Mouse (Mus musculus) right cerebral cortex, postnatal 14 days (tissue): ENCODE results near the gene Gm14085.
"Not testable (repeated sequence)": the region's sequence is repeated elsewhere in the genome, so short reads cannot be mapped to it uniquely, and the experiment has no call there.

Experiments used
- DNase-seq: peaks from one replicate; pipeline ENCODE4 v3.0.0; 2022

The Gm14085 gene

DNA sequence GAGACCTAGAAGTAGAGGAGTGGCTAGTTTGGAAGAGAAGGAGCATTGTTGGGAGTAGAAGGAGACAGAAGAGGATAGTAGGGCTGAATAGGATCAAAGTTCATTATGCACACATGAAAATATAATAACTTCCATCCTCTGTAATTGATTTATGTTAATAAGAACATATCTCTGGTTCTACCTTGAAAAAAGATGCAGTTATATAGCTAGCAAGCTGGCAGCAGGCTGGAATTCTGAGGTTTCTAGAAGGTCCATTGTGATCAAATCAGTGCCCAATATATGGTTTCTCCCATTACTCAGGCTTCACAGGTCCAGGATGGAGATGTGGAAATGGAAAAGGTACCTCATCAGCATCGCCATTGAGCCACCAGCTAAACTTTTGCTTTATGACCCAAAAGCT lies at the start of gene Gm14085:
Gene Gm14085 (plus strand): TSS at position 301 of the 400 bp plus-strand sequence.
- no peak for DNase-seq

DNA sequence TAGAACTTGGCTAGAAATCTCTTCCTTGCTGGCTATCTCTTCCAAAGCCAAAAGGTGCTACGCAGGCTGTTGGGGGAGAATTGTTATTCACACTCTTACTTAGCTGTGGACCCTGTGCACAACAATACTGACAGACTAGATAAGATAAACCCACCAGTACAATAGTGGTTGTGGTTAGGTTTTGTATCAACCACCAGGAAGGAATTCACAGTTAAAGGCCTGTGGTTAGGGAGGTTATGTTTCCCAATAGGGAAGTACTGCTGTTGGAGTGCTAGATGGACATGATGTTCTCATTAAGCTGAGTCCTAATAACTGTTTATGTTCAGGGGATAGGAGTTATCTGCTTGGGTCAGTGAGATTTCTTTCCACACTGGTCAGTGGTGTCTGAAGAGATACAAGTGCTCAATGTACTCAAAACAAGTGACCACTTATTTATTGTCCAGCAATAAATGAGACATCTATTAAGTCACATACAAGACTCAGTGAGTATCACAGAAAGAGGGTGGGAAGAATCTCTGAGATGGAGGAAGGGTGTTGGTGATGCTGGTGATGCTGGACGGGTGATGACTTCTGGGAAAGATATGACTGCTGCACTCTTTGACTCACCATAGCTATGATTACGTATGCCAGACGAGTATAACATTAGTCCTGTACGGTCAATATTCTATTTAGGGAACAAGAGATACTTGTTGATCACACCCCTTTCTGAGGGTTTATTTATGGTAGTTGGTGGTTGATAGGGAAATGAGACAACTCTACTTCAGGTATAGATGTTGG lies 45.8 kb upstream of the Gm14085 start:
- not testable (repeated sequence) for DNase-seq

DNA sequence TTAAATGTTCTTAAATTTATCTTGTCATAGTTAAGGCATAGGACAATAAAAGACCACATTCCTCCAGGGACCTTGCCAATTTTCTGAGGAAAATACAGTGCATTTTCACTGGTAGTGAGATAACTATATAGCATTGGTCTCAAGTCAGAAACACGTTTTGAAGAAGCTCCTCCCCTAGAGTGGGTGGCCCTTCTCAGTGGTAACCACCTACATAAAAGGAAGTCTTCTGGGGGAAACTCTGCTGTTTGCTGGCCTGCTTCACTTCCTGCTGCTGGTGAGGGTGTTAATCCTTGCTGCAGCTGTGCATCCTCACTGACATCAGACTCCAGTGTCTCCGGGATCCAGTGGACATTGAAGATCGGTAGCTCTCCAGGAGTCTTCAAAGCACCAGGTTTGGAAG lies 44.2 kb upstream of the Gm14085 start:
- DNase-seq: not testable (repeated sequence)

DNA sequence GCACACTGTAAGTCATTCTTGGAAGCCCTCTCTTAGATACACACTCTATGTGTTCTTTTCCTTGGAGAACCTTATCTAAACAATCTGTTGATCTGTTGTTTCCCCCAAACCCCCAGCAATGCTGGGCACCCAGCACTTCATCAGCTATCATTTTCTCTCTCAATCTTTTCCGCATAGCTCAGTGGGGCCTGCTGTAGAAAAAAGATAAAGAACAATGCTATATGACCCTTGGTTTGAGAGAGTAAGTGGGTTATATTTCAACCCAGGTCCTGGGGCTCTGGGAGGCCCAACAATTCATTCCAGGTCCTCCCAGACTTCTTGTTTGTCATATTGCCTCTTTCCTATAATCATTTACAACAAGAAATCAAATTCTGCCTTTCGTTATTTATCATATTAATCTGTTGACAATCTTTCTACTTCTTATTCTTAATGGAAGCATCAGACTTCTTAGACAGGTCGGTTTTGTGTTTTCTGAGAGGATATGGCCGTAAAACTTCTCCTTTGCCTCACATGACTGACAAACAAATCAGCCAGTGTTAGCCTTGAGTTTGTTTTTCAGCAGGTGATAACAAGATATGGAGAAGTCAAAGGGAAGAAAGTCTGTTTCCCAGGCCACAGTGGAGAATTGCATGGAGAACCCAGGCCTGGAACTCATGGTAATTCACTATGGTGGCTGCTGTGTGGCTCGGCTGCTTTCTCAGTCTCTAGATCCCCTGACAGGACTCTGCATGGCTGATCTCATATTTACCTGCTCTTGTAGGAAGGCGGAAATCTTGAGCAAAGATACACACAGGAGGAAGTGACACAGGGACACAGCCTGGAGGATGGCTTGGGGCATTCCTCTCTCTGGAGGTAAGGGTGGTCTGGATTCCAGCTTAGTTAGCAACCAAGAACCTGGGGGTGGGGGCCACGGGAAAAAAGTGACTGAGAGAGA lies 43.5 kb upstream of the Gm14085 start:
- DNase-seq: no peak

DNA sequence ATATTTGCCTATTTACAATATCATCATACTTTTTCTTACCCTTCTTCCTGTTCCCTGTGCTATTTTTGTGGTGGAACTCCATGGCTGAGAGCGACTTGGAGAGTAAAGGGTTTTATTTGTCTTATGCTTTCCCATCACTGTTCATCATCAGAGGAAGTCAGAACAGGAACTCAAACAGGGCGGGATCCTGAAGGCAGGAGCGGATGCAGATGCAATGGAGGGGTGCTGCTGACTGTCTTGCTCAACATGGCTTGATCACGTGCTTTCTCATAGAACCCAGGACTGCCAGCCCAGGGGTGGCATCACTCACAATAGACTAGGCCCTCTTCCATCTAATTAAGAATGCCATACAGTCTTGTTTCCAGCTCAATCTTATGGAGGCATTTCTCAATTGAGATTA lies 34.4 kb upstream of the Gm14085 start:
- no peak for DNase-seq

DNA sequence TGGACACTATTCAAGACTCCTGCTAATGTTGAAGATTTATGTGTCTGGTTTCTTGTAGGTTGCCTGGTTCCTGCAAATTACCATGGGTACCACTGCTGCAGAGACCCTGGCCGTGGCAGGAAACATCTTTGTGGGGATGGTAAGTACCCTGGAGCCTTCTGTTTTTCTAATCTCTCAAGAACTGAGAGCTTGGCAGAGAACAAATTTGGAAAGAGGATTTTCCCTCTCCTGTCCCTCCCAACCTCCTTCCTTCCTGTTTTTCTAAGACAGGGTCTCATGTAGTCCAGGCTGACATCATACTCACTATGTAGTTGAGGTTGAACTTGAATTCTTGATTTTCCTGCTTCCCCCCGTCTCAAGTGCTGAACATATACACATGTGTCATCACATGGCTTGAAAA lies 32.3 kb upstream of the Gm14085 start:
- no peak for DNase-seq

DNA sequence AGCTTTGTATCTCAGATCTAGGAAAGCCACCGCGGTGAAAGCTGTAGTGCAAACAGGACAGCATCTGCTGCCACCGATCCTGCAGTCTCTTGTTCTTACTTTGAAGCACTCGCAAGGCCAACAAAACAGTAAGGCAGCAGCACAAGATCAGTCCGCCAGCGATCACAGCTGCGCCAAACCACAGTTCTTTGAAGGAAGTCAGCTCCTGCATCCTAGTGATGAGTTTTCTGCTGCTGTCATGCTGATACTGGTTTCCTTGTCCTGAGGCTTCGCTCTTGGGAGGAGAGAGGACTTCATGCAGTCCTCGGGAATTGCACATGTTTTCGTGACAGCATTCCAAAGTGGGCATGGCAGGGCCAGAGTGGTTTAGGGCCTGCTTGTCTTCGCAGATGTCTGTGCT lies 17.8 kb upstream of the Gm14085 start:
- DNase-seq: no peak

DNA sequence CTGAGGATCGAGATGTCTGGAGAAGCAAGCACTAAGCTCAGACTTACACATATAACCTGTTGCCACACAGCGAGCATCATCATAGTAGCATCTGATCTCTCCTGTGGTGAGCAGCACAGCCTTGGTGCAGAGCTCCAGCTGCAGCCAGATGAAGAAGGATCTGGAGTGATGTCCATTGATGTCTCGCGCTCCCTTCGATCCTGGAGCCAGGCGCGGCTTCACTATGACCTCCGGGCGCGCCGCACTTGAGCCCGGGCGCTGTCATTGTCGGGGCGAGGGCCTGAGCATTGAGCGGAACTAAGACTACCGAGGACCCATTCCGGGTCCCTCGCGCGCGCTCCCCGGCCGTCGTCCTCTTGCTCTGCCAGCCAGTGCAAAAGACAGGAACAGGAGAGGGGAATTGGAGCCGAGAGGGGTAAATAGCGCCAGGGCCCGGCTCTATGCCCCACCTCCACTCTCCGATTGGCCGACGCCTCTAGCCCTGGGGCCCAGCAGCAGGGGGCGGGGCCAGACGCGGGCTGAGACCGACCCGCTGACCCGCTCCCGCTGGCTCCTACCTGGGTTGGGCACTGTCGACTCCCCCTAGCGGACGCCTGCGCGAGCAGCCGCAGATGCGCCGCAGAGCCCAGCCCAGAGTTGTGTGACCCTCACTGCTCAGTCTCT lies 17.3 kb upstream of the Gm14085 start:
- peak; percentile 85 for DNase-seq

DNA sequence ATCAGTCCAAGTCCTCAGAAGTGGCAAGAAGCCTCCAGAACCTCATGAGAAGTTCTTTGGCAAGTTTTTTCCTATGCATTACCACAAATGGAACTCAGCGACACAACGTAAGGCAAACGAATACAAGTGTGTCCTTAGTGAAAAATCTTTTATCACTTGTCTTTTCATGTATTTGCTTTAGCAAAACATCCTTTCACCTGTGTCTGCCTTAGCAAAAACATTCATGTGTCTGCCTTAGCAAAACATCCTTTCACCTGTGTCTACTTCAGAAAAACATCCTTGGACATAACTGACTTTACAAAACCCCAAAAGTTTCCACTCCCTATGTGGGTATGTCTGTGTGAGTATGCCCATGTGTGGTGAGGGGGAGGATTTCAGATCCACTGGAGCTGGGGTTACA lies 15.5 kb upstream of the Gm14085 start:
- DNase-seq: no peak

DNA sequence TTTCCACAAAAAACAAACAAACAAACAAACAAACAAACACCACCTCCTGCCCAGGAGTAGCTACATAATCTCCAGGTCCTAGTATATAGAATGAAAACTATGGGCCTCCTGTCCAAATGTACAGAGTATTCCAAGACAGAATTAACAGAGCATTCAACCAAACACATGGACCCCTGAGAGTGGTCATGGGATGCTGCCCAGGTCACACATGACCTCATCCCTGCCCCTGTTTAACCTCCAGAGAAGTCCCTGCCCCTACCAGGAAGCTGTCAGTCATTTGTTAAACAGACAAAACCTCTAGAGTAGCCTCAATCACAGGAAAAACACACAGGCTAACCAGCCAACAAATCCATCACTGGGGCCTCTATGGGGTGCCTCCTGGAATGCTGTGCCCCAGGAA lies 8.2 kb upstream of the Gm14085 start:
- no peak for DNase-seq

DNA sequence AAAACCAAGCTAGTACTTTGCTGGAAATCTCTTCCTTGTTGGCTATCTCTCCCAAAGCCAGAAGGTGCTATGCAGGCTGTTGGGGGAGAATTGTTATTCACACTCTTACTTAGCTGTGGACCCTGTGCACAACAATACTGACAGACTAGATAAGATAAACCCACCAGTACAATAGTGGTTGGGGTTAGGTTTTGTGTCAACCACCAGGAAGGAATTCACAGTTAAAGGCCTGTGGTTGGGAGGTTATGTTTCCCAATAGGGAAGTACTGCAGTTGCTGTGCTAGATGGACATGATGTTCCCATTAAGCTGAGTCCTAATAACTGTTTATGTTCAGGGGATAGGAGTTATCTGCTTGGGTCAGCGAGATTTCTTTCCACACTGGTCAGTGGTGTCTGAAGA lies 954 bp upstream of the Gm14085 start:
- not testable (repeated sequence) for DNase-seq

DNA sequence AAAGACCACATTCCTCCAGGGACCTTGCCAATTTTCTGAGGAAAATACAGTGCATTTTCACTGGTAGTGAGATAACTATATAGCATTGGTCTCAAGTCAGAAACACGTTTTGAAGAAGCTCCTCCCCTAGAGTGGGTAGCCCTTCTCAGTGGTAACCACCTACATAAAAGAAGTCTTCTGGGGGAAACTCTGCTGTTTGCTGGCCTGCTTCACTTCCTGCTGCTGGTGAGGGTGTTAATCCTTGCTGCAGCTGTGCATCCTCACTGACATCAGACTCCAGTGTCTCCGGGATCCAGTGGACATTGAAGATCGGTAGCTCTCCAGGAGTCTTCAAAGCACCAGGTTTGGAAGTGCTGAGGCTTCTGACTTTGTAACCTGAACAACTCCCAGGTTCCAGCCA lies 913 bp downstream of the Gm14085 start:
- DNase-seq: not testable (repeated sequence)

DNA sequence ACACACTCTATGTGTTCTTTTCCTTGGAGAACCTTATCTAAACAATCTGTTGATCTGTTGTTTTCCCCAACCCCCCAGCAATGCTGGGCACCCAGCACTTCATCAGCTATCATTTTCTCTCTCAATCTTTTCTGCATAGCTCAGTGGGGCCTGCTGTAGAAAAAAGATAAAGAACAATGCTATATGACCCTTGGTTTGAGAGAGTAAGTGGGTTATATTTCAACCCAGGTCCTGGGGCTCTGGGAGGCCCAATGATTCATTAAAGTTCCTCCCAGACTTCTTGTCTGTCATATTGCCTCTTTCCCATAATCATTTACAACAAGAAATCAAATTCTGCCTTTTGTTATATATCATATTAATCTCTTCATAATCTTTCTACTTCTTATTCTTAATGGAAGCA lies 1.4 kb downstream of the Gm14085 start:
- not testable (repeated sequence) for DNase-seq

DNA sequence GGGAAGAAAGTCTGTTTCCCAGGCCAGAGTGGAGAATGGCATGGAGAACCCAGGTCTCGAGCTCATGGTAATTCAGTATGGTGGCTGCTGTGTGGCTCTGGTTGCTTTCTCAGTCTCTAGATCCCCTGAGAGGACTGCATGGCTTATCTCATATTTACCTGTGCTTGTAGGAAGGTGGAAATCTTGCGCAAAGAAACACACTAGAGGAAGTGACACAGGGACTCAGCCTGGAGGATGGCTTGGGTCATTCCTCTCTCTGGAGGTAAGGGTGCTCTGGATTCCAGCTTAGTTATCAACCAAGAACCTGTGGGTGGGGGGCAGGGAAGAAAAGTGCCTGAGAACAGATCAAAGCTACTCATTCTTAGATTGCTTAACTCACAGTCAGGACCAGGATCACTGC lies 1.9 kb downstream of the Gm14085 start:
- no peak for DNase-seq

DNA sequence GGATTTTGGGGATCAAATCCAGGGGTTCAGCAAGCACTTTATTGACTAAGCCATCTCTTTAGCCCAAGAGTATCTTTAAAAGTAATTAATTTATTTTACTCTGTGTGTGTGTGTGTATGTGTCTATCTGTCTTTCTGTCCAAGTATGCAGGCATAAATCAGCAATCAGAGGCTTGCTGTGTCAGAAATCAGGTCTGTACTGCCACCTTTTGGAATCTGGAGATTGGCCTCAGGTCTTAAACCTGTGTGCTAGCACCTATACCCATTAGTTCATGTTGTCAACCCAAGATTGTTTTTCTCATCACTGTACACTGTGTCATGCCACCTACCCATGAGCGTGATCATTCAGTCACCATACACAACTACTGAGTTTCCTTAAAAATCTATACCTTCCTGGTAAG lies 45.0 kb downstream of the Gm14085 start:
- DNase-seq: not testable (repeated sequence)

DNA sequence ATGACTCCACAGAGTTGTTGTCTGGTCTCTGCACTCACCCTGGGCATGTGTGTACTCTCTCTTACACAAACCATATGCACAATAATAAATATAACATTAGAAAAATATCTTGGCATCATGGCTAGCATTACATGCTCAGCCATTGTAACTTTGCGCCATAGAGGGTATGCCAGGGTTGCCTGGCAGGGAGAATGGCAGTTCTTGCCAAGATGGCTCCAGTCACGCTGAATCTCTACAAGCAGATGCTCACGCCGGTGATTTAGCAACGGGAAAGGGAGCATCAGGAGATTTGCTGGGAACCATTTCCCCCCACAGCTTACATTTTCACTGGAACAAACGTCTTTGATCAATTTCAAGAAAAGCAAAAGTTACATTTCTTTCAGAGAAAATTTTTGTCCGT lies 46.5 kb downstream of the Gm14085 start:
- peak; percentile 7 for DNase-seq

DNA sequence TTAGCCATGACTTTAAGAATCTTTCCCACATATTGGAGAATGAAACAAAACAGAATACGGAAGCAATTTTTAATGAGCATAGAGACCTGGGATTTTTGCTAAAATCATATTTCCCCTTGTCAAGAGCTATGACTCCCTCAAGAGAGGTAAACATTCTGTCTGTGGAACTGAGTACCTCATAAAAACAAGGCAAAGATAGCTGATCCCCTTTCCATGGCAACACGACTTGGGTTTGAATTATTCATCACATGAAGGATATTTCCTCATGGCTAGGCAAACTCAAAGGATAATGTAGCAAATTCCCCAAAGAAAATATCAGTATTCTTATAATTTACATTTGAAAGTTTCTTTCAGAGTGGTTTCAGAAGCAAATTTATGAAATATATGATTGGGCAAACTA lies 47.0 kb downstream of the Gm14085 start:
- DNase-seq: no peak

DNA sequence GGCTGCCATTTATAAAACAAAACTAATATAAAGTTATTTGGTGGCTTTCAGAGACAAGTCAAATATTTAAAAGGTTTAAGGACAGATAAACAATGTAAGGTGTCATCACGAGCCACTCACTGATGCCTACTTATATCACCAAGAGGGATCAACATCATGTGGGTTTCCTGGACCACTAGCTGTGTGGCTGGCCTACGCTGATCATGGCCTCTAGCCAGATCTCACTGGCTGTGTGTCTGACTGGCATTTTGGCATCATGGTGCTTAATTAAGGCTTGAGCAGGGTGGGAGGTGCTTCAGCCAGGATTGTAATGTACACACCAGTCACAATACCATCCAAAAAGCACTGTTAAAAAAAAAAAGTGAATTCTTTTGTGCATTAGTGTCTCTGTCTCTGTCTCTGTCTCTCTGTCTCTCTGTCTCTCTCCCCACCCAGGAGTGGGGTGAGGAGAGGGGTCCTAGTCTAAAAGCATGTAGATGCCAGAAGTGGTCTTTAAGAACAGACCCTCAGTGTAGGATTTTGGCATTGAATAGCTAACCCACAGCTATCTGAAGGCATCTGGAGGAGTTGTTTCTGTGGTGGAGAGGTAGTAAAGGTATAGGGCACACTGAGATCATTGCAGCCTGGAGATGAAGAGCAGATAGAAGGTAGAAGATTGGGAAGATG lies 47.5 kb downstream of the Gm14085 start:
- no peak for DNase-seq

DNA sequence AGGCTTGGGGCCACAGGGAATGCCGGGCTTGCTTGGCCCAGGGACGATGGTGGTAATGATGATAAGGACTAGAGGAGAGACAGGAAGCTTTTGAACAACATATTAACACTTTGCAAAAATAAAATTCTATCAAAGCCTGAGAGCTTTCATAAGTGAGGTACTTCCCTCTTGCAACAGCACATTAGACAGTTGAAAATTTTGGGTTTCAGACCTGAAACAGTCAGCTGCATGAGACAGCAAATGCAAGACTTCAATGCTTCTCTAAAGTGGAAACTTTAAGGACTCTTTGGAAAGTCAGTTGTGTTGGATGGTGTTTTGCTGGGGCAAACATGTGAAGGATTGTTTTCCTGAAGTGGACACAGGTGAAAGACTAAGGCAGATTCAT lies 48.1 kb downstream of the Gm14085 start:
- DNase-seq: no peak

DNA sequence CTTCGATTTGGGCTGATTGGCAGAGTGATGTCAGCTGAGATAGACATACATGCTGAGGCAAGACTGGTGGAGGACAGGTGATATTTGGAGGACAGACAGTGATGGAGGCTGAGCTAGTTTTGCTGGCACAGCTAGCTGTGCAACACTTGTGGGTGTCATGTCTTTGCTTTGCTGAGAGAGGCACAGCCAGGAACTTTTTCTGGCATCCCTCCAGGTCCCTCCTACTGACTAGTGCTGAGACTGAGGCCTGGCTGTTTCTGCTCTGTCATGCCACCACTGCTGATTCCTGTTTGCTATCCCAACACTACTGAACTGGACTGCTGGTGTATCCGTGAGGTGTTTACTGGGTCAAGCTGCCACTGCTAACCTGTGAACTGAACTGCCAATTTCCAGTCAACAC lies 48.6 kb downstream of the Gm14085 start:
- peak; percentile 26 for DNase-seq

DNA sequence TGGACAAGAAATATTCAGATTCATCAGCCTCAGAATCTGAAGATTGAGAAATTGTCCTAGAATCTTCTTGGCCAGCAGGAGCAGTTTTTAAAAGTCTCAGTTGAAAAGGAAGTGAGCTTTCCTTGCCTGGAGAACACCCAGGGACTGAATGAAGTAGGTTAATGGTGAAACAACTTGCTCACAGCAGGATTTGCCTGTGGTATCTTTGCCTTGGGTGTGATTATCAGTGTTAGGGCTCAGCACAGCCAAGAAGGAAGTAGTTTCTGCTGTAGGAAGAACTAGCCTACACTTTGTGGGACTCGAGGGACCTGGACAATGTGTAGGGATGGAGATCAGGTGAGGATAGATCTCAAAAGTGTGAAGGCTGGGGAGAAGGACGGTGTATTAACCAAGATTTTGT lies 49.9 kb downstream of the Gm14085 start:
- DNase-seq: no peak

DNA sequence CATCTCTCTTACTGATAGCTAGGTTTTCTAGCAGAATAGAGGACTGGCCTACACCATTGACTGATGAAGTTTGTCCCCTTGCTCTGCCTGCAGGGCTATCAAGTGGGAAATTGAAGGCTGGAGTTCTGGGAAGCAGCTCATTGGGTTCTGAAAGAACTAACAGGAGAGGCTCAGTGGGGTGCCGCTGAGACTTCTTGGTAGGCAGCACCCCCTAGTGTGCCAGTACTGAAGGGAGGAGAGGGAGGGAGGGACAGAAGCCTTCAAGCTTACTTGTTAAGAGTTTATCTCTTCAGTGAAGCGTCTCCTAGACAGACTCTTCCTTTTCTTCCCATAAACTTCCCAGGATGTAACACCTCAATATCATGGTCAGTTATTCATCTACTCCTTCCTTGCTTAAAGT lies 73.6 kb downstream of the Gm14085 start:
- peak; percentile 66 for DNase-seq

DNA sequence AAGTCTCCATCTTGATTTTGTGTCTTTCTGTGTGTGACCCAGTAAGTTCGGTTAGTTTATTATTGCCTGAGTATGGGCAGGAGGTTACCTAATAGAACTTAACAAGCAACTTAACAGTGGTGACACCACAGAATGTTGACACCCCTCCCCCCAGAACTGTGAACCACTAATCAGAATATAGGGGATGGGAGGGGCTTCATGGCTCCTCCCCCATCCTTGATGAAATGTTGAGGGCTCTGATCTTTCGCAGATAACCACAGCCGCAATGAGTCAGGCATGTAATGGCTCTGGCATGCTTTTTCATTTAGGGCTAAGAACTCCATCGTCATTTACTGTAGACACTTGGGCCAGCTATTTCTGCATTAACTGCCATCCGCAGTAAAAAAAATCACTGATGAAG lies 76.5 kb downstream of the Gm14085 start:
- DNase-seq: no peak
